Mouse (Mus musculus): ENCODE measurements around the gene Gm8212.
"Not testable (repeated sequence)": the region's sequence is repeated elsewhere in the genome, so short reads cannot be mapped to it uniquely, and the experiment has no call there.

The Gm8212 gene

GRCm38 (mm10) chr14:44197361-44197760 is at the start of gene Gm8212:
Gene Gm8212 (plus strand): TSS chr14:44197661.
- not testable (repeated sequence) for DNase-seq (ENCODE audit: low spot score)

- not testable (repeated sequence) for DNase-seq (ENCODE audit: low spot score)
These were observed 15.7 kb downstream of the Gm8212 start, which contains the start of gene 4930503E14Rik for GRCm38 (mm10) chr14:44213154-44213553. Gene 4930503E14Rik (minus strand): TSS chr14:44213254.

GRCm38 (mm10) chr14:44248039-44248438 is 50.6 kb downstream of the Gm8212 start:
- no peak for DNase-seq (ENCODE audit: low spot score)

Measured in urinary bladder, postnatal 25 days (tissue).